Mouse (Mus musculus) right cerebral cortex, postnatal 14 days (tissue): ENCODE measurements at regions not wholly inside any gene's neighbourhood (a gene's known extent, or its start where the extent isn't known, plus 50 kb on each side); places are given as distances from the start of the nearest gene placed in this dataset.

Source experiments
- DNase-seq: peaks from one replicate; pipeline ENCODE4 v3.0.0; 2022

DNA sequence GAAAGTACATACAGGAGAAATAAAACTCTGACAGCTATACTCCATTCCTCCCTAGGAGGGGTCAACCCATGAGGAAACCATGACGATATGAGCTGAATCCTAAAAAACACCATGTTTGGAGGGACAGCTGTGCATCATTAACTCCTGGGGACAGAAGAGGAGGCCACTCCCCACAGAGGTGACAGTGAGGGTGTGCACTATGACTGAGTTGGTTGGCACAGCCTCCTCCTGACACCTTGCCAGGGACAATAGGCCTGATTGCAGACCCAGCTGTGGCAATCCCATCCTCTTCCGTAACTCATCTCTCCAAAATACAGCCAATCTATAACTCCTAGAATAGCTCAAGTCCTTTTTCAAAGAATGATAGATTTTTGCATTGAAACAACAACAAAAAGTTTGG, 112.0 kb downstream of the Rbm43 start:
- DNase-seq, result no peak

DNA sequence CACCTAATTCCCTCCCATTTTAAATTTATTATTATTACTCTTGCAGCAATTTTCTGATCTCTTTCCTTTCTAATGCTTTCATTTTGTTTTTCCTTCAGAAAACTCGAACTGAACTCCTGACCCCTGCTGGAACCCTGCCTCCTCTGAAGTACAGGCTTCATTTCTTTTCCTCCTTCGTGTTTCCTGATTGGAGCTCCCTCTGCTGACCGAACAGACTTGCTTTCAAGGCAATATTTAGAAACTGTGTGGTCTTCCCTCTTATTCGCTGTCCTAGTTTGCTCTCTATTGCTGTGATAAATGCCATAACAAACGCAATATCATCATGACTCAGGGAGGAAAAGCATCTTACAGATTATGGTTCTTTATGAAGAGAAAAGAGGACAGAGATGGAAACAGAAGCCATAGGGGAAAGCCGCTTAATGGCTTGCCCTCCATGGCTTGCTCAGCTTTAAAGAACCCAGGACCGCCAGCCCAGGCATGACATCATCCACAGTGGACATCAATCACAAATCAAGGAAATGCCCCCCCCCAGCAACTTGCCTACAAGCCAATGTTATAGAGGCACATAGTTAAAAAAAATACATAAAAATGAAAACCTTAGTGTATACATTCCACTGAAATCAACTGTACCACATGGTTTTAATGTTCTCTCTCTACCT, 104.5 kb downstream of the Rbm43 start:
- peak; percentile 68 for DNase-seq

DNA sequence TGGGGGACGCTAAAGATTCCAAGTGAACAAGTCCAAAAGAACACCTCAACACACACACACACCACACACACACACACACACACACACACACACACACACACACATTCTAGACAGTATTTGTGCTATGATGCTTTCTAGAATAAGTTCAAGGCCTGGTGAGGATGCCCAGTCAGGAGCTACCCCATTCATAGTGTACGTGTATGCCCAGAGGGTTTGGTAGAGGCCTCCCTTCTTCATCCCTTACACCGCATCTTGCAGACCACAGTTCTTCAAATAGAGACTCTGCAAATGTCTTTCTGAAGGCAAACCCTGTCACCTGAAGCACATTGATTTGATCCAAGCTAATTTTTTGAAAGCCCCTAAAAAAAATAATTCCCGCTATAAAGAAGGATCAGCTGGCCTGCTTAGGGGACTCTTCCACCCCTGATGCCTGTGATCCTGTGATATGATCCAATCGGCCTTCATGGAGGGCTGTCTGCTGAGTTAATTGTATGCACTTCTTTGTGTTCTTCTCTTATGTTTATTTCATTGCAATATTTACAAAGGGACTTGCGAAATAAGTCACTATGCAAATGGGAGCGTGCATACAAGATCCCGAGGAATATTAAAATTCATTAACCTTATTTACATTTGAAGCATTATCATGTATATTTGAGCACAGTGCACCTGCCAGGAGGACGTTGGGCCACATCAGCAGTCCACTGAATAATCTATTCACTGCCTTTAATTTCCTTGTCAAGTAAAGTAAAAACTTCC, 103.8 kb downstream of the Rbm43 start:
- DNase-seq, result no peak

DNA sequence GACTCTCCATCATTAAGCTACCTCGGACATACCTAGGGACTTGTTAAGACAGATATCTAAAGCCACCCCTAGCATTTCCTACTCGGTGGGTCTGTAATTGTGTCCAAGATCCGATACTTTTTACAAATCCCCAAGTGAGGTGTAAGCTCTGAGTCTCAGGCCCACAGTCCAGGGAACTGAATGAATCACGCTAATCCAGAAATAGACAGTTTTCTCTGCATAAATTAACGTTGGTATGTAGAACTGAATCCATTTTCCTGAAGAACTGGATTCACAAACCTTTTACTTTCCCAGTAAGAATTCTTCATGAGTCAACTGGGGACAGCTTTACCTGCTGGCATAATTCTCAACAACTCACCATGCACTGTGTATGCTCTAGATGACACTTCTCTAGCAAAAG, 97.1 kb downstream of the Rbm43 start:
- DNase-seq, result no peak

DNA sequence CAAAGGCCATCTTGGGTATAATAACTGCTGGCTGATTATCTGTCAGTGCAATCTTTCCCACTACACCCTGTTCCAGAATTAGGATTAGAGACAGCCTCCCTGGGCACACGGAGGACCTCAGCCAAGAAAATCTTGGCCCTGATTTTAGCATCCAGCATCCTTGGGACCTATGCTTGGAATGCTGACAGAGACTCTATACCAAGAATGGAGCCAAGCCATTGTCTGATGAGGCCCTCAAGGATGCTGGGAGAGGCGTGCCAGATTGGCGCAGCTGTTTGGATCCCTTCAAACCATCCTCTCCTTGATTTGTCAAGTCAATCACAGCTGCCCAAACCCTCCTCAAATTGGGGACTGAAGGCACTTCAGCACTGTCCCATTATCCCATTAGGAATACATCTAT, 94.2 kb downstream of the Rbm43 start:
- no peak for DNase-seq

DNA sequence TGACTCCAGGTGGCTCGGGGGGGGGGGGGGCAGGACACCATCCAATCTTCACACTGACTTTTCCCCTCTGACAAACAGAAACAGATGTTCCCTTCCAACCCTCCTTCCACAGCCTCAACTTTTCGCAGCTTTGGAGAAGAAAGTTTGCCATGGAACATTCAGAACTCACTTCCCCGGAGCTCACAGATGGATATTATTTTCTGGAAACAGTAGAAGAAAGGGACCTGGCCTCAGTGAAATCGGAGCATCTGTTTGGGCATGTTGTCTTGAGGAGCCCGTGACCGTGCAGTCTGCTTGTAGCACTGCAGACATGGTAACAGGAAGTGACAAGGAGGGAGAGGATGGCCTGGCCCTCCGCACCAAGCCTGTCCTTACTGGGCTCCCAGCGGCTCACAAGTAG, 90.1 kb downstream of the Rbm43 start:
- DNase-seq, result no peak

DNA sequence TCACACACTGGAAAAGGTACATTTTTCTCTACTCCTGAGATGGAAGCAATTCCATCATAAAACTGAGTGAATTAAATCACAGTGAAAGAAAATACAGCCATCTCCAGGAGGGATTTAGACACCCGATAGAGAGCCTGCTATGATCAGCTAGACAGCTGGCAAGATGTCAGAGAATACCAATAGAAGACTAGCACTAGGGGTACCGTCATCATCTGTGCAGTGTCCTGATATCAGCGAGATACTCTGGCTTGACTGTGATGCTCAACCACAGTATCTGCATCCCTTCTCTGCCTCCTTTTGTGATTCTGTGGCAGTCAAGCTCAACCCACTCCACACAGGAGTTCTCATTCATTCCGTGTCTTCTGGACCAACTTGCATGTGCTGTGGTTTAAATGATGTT, 87.4 kb downstream of the Rbm43 start:
- no peak for DNase-seq

DNA sequence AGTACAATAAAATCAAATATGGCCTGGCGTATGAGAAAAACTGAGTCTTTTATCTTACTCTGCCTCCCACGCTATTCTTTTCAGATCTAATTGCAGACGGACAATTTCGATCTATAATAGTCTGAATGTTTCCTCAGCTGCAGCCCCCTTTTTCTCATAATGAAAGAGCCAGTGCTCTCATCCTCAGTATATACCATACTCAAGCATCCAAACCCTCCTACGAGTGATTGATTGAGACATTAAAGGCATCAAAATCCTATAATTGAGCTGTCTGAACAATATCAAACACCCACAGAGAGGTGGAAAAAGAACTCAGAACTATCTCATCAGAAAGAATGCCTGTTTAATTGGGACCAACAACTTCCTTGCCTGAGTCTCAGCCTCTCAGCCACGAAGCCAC, 87.0 kb downstream of the Rbm43 start:
- DNase-seq, result no peak

DNA sequence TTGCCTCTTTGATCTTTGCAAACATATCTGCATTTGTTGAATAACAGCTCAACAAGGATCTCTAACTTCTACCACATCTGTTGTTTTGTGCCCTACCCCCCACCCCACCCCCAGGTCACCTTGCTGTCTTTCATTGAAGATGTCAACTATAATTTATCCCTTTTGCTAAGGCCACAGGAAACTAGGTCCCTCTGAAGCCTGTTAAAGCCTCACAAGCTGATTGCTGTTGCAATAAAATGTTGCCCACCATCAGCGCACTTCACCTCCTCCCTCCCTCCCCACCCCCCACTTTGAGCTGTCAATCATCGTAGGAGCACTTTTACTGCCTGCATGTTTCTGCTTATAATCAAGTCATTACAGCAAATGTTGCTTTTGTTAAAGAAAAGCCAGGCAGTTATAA, 86.5 kb downstream of the Rbm43 start:
- no peak for DNase-seq

DNA sequence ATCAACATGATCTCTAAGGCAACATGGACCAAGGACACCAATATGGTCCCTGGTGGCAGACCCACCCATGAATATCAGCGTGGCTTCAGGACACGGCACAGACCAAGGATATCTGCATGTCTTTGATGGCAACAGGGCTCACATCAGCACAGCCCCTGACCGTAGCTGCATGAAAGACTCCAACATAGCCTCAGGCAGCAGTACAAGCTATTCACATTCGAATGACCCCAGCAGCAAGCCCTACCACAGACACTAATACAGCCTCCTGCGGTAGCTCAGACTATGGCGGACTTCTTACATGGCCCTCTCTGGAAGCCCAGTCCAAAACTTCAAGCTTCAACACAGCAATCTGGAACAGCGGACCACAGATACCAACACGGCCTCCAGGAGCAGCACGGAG, 84.4 kb downstream of the Rbm43 start:
- DNase-seq, result no peak

DNA sequence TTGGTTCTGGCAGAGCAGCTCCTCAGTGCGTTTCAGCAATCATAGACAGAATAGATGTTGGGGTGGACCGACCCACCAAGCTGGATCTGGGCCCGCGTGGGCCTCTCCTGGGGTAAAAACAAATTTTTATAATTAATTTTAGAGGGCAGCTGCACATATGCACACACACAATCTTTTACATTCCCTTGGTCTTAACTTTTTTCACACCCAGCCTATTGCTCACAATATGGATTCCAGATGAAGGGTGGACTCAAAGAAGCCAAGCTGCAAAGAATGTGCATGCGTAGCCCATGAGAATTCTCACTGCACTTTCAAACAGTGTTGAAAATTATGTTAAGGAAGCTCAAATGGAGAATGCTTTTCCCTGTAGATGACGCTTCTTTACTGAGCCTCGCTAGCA, 83.3 kb downstream of the Rbm43 start:
- no peak for DNase-seq

DNA sequence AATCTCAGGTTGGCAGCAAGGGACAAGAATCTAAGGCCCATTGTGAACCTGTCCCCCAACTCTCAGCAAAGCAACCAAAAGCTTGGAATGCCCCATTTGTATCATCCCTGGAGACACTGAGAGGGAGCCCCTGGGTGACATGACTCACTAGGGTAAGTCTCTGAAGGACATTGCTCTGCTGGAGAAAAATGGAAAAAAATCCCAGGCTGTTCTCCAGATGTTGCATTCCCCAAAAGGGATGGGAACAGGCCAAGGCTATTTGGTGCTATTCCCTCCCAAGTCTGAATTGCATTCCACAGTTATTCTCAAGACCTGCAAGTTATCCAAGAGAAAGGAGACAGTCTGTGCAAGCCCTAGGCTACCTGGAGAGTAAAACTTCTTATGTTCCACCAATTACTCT, 77.7 kb downstream of the Rbm43 start:
- DNase-seq, result no peak

DNA sequence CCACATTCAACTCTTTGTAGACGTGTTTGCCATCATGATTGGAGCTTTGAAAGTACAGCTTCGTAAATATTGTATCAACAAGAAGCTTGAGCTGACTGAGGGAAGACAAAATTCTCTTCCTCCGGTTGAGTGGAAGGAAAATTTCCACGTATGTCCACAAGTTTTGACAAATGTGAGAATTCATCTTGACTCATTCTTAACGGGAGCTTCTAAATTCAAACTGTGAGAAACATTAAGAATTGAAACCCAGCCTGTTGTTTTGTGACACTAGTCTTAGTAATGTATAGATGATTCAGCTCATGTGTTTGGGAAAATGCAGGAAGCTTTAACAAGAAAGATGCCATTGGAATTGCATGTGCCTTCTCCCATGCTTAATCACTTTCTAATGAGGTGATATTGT, 68.9 kb downstream of the Rbm43 start:
- DNase-seq, result no peak

DNA sequence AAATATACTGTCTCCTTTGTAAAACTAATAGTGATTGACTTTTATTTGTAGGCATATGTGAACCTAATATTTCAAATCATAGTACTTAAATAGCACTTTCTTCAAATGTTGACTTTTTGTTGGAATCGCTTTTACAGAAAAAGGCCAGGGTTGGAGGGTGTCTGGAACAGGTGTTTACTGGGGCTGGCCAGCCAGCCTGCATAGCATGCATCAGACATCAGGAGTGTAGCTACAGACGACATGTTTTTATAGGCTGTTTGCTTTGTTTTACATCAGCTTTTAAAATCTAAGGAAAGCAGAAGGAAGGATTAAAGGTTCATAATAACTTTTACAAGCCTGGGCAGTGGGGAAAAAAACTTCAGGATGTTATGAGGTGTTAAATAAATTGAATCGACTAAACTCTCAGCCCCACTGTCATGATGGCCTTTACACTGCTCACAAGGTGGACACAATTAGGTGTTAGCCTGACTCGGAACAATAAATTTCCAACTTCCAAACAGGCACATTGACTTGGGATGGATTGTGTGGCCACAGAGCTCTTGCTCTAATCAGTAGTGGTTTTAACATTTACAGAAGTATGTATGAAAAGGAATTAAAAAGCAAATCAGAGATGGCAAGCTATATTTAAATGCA, 66.0 kb downstream of the Rbm43 start:
- DNase-seq, result no peak

DNA sequence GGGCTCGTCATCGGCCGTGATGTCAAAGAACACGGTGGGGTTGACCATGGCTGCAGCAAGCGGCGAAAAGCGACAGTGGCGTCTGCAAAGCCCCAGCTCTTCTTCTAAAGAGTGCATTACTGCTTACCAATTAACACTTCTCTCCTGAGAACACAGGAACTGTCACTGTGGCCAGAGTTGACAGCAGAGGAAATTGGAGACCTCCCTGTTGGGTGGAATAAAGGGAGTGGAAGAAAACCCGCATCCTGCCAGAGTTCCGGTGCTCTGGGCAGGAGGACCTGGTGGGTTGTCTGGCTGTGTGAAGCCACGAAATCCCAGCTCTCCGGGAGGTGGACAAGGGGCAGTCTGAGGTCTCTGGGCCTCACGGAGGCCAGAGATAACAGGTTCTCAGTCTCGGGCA, 63.4 kb downstream of the Rbm43 start:
- DNase-seq, result no peak
